Mouse (Mus musculus): ENCODE results near the gene Tmx2. TPM values are rescaled to one million over a fixed set of nuclear protein-coding genes. Genes with fewer than 3 reads are reported as not detected.

Tmx2 gene
- polyA plus RNA-seq, 1 experiment from 2014 or later: 163 TPM

DNA sequence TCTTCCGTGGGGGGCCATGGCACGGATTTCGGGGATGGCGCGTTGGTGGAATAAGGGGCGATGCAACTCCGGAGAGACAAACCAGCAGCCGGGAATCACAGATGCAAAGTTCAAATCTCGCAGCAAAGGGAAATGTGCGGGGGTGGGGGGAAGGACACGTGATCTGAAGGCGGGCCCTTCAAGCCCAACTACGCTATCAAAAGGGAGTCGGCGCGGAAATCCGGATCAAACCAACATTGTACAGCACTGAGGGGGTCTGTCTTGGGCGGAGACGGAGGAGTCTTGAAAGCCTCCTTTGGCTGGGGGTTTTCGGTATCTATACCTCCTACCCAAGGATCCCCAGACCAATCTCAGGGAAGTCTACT lies 8.4 kb downstream of the Tmx2 start, which contains the start of gene Selenoh:
Selenoh (minus strand) TSS at position 202 of the 365 bp plus-strand sequence.
- Histone ChIP-seq H3K9ac (ENCODE audit: low read depth, low read length) (peak within 1 kb of the TSS; percentile 98), H3K4me3 (ENCODE audit: low read length) (peak within 1 kb of the TSS; percentile 97), H3K4me2 (ENCODE audit: low read depth, low read length) (peak within 1 kb of the TSS; percentile 71), H3K4me1 (ENCODE audit: control insufficient read depth, insufficient read depth, low read length) (peaks cover 8% of the 10 kb centered on the region), H3K27me3 (replicated peaks; ENCODE audit: control insufficient read depth, insufficient read depth, low read length) (no peaks in the 10 kb centered on the region), H3K36me3 (ENCODE audit: control insufficient read depth, insufficient read depth, low read length) (no peaks in the 10 kb centered on the region), H3K27ac (ENCODE audit: low read length) (peak within 1 kb of the TSS; percentile 92), H3K9me3 (ENCODE audit: control insufficient read depth, low read length) (no peaks in the 10 kb centered on the region)
- peak; percentile 95 for ATAC-seq
- WGBS: under 1% methylated on average over 20 of the region's 20 CpGs

DNA sequence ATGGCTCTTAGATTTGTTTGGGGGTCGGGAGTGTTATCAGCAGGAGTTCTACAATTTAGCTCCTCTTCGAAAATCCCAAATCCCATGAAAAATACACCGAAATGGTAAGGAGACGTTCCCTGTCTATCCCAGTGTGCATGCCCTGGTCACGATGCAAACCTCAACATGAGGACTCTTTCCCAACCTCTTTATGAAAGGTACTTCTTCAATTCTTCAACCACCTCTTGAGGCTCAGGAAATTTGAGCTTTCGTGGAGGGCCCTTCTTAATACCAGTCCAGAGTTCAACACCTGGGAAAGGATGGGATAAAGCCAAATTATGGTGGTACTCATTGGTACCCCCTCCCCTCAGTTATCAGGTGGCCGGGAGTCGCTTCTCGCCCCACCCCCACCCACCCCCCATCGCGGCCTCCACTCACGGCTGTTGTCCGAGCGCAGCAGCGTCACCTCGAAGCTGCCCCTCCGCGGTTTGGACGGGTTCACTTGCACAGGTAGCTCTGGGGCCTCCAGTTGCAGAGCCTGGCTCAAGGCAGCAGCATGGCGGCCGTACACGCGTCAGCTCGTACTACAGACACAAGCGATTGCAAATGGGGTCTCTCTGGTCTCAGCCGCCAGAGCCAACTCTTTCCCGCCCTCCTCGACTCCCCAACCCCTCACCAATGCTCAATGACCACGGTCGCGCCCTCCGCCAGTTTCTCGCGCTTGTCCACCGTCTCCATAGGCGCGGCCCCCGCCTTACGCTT lies 8.9 kb downstream of the Tmx2 start:
- 2% methylated on average over 39 of the region's 39 CpGs for WGBS
- peak; percentile 83 for ATAC-seq
- no peaks in the 10 kb centered on the region for H3K36me3 ChIP-seq (ENCODE audit: control insufficient read depth, insufficient read depth, low read length)

DNA sequence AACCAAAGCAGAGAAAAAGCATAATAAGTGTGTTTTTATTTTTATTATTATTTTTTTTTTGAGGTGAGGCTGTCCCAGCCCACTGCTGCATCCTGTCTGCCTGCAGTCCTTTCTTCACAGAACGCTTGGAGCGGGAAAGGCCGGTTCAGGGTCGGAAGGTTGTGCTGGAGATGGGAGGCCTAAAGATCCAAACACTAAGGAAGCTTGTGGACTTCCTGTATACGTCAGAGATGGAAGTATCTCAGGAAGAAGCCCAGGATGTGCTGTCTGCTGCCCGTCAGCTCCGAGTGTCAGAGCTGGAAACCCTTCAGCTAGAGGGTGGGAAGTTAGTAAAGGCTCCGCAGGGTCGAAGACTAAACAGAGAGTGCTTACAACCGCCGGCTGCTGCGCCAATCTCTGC lies 12.9 kb downstream of the Tmx2 start:
- no peak overlapping the region for H3K4me3 ChIP-seq (ENCODE audit: low read length)
- 50% methylated on average over 12 of the region's 12 CpGs for WGBS
- no peaks in the 10 kb centered on the region for H3K27me3 ChIP-seq (replicated peaks; ENCODE audit: control insufficient read depth, insufficient read depth, low read length)
- no peak for ATAC-seq
- H3K9ac ChIP-seq (ENCODE audit: low read depth, low read length): no peak overlapping the region
- H3K36me3 ChIP-seq (ENCODE audit: control insufficient read depth, insufficient read depth, low read length): no peaks in the 10 kb centered on the region
- no peak overlapping the region for H3K27ac ChIP-seq (ENCODE audit: low read length)
- H3K4me2 ChIP-seq (ENCODE audit: low read depth, low read length): no peak overlapping the region
- H3K4me1 ChIP-seq (ENCODE audit: control insufficient read depth, insufficient read depth, low read length): peaks cover 8% of the 10 kb centered on the region
- H3K9me3 ChIP-seq (ENCODE audit: control insufficient read depth, low read length): no peaks in the 10 kb centered on the region

More for the DNA sequence above, 8.9 kb downstream of the Tmx2 start:
- no peaks in the 10 kb centered on the region for H3K9me3 ChIP-seq (ENCODE audit: control insufficient read depth, low read length)
- peaks cover 8% of the 10 kb centered on the region for H3K4me1 ChIP-seq (ENCODE audit: control insufficient read depth, insufficient read depth, low read length)
- H3K4me3 ChIP-seq (ENCODE audit: low read length): peak overlapping the region; percentile 97
- peak overlapping the region; percentile 71 for H3K4me2 ChIP-seq (ENCODE audit: low read depth, low read length)
- H3K9ac ChIP-seq (ENCODE audit: low read depth, low read length): peak overlapping the region; percentile 98
- H3K27me3 ChIP-seq (replicated peaks; ENCODE audit: control insufficient read depth, insufficient read depth, low read length): no peaks in the 10 kb centered on the region
- peak overlapping the region; percentile 92 for H3K27ac ChIP-seq (ENCODE audit: low read length)

DNA sequence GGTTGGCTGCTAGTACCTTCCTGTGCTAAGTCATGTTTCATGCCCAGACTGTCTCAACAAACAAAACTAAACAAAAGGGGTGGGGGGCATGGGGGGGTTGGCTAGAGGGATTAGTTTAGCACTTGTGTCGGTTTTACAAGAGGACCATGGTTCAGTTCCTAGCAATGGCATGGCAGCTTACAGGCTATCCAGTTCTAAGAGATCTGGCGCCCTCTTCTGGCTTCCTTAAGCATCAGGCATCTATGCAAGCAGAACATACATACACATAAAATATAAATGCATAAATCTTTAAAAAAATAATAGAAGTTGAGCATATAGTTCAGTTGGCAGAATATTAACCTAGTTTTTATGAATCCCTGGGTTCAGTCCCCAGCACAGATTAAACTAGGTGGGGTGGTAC lies 16.1 kb downstream of the Tmx2 start:
- Histone ChIP-seq H3K4me1 (ENCODE audit: control insufficient read depth, insufficient read depth, low read length) (no peaks in the 10 kb centered on the region), H3K4me3 (ENCODE audit: low read length) (no peak overlapping the region), H3K27me3 (replicated peaks; ENCODE audit: control insufficient read depth, insufficient read depth, low read length) (no peaks in the 10 kb centered on the region), H3K9me3 (ENCODE audit: control insufficient read depth, low read length) (no peaks in the 10 kb centered on the region), H3K9ac (ENCODE audit: low read depth, low read length) (no peak overlapping the region), H3K4me2 (ENCODE audit: low read depth, low read length) (no peak overlapping the region), H3K27ac (ENCODE audit: low read length) (no peak overlapping the region), H3K36me3 (ENCODE audit: control insufficient read depth, insufficient read depth, low read length) (no peaks in the 10 kb centered on the region)
- ATAC-seq: no peak
- WGBS: 33% methylated on average over 2 of the region's 2 CpGs

DNA sequence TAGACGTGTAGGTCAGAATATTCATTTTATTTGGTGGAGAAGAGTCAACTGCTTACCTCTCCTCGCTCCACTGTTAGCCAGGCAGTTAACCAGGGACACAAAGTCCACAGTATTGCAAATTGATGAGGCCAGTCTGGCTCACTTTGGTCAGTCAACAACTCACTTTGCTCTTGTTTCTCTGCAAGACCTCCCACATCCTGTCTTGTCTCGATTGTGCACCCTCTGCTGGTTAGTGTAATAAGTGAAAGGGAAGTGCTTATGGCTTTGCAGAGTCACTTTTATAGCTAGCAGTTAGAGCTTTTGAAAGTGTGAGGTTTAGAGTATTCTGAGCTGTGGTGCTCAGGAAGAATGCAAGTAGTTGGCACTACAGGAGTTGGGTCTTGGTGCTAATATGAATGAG lies 18.7 kb downstream of the Tmx2 start:
- peak; percentile 68 for ATAC-seq
- no peak overlapping the region for H3K4me3 ChIP-seq (ENCODE audit: low read length)
- no peak overlapping the region for H3K9ac ChIP-seq (ENCODE audit: low read depth, low read length)
- no peaks in the 10 kb centered on the region for H3K4me1 ChIP-seq (ENCODE audit: control insufficient read depth, insufficient read depth, low read length)
- no peak overlapping the region for H3K27ac ChIP-seq (ENCODE audit: low read length)
- H3K9me3 ChIP-seq (ENCODE audit: control insufficient read depth, low read length): no peaks in the 10 kb centered on the region
- H3K36me3 ChIP-seq (ENCODE audit: control insufficient read depth, insufficient read depth, low read length): no peaks in the 10 kb centered on the region
- 52% methylated on average over 3 of the region's 3 CpGs for whole genome bisulfite sequencing
- H3K27me3 ChIP-seq (replicated peaks; ENCODE audit: control insufficient read depth, insufficient read depth, low read length): no peaks in the 10 kb centered on the region
- no peak overlapping the region for H3K4me2 ChIP-seq (ENCODE audit: low read depth, low read length)

DNA sequence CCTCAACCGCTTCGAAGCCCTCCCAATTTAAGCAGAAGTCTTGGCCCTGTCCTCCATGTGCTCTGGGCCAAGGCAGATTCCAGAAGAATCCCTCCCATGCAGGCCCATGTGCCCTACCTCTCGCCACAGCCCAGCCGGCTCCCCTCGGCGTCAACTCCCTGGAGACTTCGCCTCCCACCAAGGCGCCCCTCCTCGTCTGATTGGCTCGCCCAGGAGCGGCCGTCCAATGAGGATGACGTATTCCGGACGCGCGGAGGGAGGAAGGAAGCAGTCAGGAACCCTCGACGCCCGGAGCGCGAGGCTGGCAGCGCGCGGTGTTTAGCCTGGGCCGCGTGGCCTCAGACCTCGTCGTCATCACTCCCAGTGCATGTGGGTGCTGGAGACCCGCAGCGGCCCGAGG lies 20.1 kb downstream of the Tmx2 start, which contains the start of gene Btbd18:
Btbd18 (plus strand) TSS at position 274 of the 400 bp plus-strand sequence.
- H3K27ac ChIP-seq (ENCODE audit: low read length): no peak within 1 kb of the TSS
- H3K27me3 ChIP-seq (replicated peaks; ENCODE audit: control insufficient read depth, insufficient read depth, low read length): no peaks in the 10 kb centered on the region
- H3K4me2 ChIP-seq (ENCODE audit: low read depth, low read length): no peak within 1 kb of the TSS
- H3K9ac ChIP-seq (ENCODE audit: low read depth, low read length): no peak within 1 kb of the TSS
- no peaks in the 10 kb centered on the region for H3K36me3 ChIP-seq (ENCODE audit: control insufficient read depth, insufficient read depth, low read length)
- 94% methylated on average over 32 of the region's 32 CpGs for WGBS
- H3K4me1 ChIP-seq (ENCODE audit: control insufficient read depth, insufficient read depth, low read length): no peaks in the 10 kb centered on the region
- H3K9me3 ChIP-seq (ENCODE audit: control insufficient read depth, low read length): no peaks in the 10 kb centered on the region
- ATAC-seq: no peak
- H3K4me3 ChIP-seq (ENCODE audit: low read length): no peak within 1 kb of the TSS

DNA sequence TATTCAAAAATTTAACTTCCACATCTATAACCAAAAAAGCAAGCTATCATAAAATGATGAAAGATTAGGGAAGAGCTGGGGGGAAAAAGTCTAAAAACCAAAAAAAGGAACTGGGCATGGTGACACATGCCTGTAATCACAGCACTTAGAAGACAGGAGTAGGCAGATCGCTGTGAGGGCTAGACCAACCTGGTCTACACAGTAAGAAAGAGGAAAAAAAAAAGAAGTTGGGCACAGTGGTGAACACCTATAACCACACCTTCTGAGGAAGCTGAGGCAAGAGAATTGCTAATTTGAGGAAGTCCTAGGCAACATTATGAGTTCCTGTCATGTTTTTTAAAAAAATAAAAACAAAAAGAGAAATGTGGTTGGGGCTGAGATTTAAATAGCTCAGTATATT lies 23.1 kb downstream of the Tmx2 start:
- H3K4me1 ChIP-seq (ENCODE audit: control insufficient read depth, insufficient read depth, low read length): no peaks in the 10 kb centered on the region

DNA sequence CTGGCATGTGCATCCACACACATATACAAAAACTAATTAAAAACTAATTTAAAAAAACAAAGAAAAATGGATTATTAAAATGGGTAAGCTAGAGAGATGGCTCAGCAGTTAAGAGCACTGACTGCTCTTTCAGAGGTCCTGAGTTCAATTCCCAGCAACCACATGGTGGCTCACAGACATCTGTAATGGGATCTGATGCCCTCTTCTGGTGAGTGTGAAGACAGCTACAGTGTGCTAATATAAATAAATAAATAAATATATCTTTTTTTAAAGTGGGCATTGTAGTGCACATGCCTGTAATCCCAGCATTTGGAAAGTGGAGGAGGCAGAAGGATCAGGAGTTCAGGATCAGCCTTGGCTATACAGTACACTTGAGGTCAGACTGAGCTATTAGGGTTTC lies 25.6 kb downstream of the Tmx2 start:
- no peak for ATAC-seq
- Histone ChIP-seq H3K4me1 (ENCODE audit: control insufficient read depth, insufficient read depth, low read length) (no peaks in the 10 kb centered on the region), H3K36me3 (ENCODE audit: control insufficient read depth, insufficient read depth, low read length) (no peaks in the 10 kb centered on the region), H3K9me3 (ENCODE audit: control insufficient read depth, low read length) (no peaks in the 10 kb centered on the region), H3K4me3 (ENCODE audit: low read length) (no peak overlapping the region), H3K4me2 (ENCODE audit: low read depth, low read length) (no peak overlapping the region), H3K27ac (ENCODE audit: low read length) (no peak overlapping the region), H3K27me3 (replicated peaks; ENCODE audit: control insufficient read depth, insufficient read depth, low read length) (no peaks in the 10 kb centered on the region), H3K9ac (ENCODE audit: low read depth, low read length) (no peak overlapping the region)

More for the DNA sequence above, 23.1 kb downstream of the Tmx2 start:
- Histone ChIP-seq H3K36me3 (ENCODE audit: control insufficient read depth, insufficient read depth, low read length) (no peaks in the 10 kb centered on the region), H3K27ac (ENCODE audit: low read length) (no peak overlapping the region), H3K4me3 (ENCODE audit: low read length) (no peak overlapping the region), H3K9me3 (ENCODE audit: control insufficient read depth, low read length) (no peaks in the 10 kb centered on the region), H3K4me2 (ENCODE audit: low read depth, low read length) (no peak overlapping the region), H3K27me3 (replicated peaks; ENCODE audit: control insufficient read depth, insufficient read depth, low read length) (no peaks in the 10 kb centered on the region), H3K9ac (ENCODE audit: low read depth, low read length) (no peak overlapping the region)
- ATAC-seq: no peak
- 69% methylated on average over 1 of the region's 1 CpGs for WGBS

DNA sequence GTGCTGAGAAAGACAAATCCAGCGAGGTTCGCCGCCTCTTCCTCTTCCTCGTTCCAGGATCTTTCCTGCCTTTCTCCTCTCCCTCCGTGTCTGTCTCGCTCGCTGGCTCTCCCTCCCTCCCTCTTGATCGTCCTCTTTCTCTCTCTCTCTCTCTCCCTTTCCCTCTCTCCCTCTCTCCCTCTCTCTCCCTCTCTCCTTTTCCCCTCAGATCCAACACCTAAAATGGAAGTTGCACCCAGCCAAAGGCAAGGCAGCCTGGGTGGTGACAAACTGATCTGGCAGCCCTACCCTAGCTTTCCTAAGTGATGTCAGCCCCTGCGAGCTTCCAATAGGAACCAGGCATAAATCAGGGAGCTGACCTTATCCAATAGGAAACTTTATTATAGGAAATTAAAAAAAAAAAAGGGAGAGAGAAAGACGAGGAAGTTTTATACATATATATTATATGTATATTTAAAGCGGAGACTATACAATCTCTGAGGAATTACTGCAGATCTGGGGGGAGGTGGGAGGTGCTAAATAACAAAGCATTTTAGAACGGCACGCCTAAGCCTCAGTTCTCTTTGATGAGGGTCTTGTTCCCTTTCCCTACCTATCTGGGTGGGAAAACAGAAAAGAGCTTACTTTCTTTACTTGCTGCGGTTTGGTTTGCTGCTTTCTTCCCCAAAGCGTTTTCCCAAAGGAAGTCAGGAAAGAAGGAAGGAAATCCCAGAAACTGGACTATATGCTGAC lies 28.3 kb downstream of the Tmx2 start, which contains the start of gene Ctnnd1:
Ctnnd1 (minus strand) TSS at position 302 of the 732 bp plus-strand sequence.
- peak within 1 kb of the TSS; percentile 61 for H3K4me2 ChIP-seq (ENCODE audit: low read depth, low read length)
- peak within 1 kb of the TSS; percentile 69 for H3K4me3 ChIP-seq (ENCODE audit: low read length)
- peak within 1 kb of the TSS; percentile 82 for H3K9ac ChIP-seq (ENCODE audit: low read depth, low read length)
- under 1% methylated on average over 15 of the region's 15 CpGs for WGBS
- H3K27ac ChIP-seq (ENCODE audit: low read length): peak within 1 kb of the TSS; percentile 97
- ATAC-seq: peak; percentile 98
- no peaks in the 10 kb centered on the region for H3K27me3 ChIP-seq (replicated peaks; ENCODE audit: control insufficient read depth, insufficient read depth, low read length)
- H3K36me3 ChIP-seq (ENCODE audit: control insufficient read depth, insufficient read depth, low read length): no peaks in the 10 kb centered on the region
- H3K4me1 ChIP-seq (ENCODE audit: control insufficient read depth, insufficient read depth, low read length): 0 out of 2 replicates have a peak, but pooled peaks cover 12% of the 10 kb centered on the region
- no peaks in the 10 kb centered on the region for H3K9me3 ChIP-seq (ENCODE audit: control insufficient read depth, low read length)

All from intestine, embryonic 16.5 days (tissue).